ENCODE assay signal across 8 mouse cellular contexts in the genomic region with DNA sequence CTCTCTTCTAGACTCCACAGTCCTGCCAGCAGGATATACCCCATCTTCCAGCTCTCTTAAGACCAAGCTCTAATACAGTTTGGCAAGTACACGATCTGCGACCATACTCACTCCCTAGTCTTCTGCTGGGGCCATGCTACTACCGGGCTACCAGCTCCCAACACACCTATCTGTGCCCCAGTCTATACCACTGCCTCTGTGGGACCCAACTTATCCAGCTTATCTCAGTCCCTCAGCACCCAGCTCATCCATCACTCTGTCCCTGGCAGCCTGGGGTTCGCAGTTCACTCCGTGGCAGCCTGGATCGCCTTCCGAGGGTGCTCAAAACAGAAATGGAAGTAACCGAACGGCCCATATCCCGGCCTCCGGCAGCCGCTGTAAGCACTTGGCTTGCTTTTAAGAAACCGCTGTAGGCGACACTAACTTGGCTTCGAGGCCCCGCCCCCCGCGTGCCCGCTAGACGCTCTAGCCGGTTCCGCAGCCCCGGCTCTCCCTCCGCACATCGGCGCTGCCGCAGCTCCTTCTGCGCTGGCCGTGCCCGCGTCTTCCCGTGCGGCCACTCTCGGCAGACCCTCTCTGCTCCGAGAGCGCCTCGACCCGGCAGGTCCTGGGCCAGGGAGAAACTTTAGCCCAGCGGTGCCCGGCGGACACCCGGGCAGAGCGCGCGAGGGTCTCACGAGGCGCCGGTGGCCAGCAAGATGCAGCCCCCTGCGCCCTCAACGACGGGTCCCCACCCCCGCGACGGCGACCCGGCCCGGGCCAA. TPM values are rescaled to one million over a fixed set of nuclear protein-coding genes. Genes with fewer than 3 reads are reported as not detected.
DNase-seq lines count a peak whose midpoint lies in the region; ATAC-seq lines count a peak whose summit lies in the region.

No protein-coding gene starts in this region.

- H3K27me3 ChIP-seq in forebrain, embryonic 15.5 days = no peaks in the 10 kb centered on the region
- no peaks in the 10 kb centered on the region for H3K27me3 ChIP-seq in hindbrain, embryonic 10.5 days (ENCODE audit: insufficient read depth, poor library complexity, severe bottlenecking)
- H3K27me3 ChIP-seq in limb, embryonic 10.5 days (ENCODE audit: low read depth, poor library complexity, severe bottlenecking) = no peaks in the 10 kb centered on the region
- H3K27me3 ChIP-seq in midbrain, embryonic 10.5 days (ENCODE audit: low read depth, poor library complexity, severe bottlenecking) = no peaks in the 10 kb centered on the region

- peak; percentile 52 for DNase-seq in cerebellum, adult 11 months
- DNase-seq in cerebellum, adult 8-10 months = no peak
- peak; percentile 69 for DNase-seq in hindbrain, embryonic 10.5 days (ENCODE audit: low spot score)
- peak; percentile 74 for DNase-seq in limb, embryonic 10.5 days (ENCODE audit: low spot score)
- peak; percentile 69 for DNase-seq in midbrain, embryonic 10.5 days (ENCODE audit: low spot score)
- peak; percentile 64 to 72 for DNase-seq in spleen, postnatal 14 days (ENCODE audit: low spot score in 2 of 2)

- peak overlapping the region; percentile 78 for H3K9ac ChIP-seq in forebrain, embryonic 15.5 days (replicated peaks)

- H3K4me3 ChIP-seq in brown adipose tissue, adult 24 weeks (ENCODE audit: insufficient read depth, low read depth, low read length) = peak overlapping the region; percentile 87
- peak overlapping the region; percentile 95 for H3K4me3 ChIP-seq in forebrain, embryonic 15.5 days
- peak overlapping the region; percentile 90 for H3K4me3 ChIP-seq in hindbrain, embryonic 10.5 days
- H3K4me3 ChIP-seq in limb, embryonic 10.5 days = peak overlapping the region; percentile 95
- H3K4me3 ChIP-seq in midbrain, embryonic 10.5 days = peak overlapping the region; percentile 90

- H3K4me2 ChIP-seq in forebrain, embryonic 15.5 days (replicated peaks) = peak overlapping the region; percentile 91

- H3K4me1 ChIP-seq in brown adipose tissue, adult 24 weeks (ENCODE audit: control insufficient read depth, insufficient read depth, insufficient read length, low read length) = peaks cover 9% of the 10 kb centered on the region
- H3K4me1 ChIP-seq in forebrain, embryonic 15.5 days = peaks cover 28% of the 10 kb centered on the region
- peaks cover 29% of the 10 kb centered on the region for H3K4me1 ChIP-seq in hindbrain, embryonic 10.5 days (replicated peaks)
- H3K4me1 ChIP-seq in limb, embryonic 10.5 days = peaks cover 29% of the 10 kb centered on the region
- peaks cover 23% of the 10 kb centered on the region for H3K4me1 ChIP-seq in midbrain, embryonic 10.5 days

- WGBS in forebrain, embryonic 15.5 days = under 1% methylated on average over 57 of the region's 57 CpGs
- 1% methylated on average over 57 of the region's 57 CpGs for whole genome bisulfite sequencing in hindbrain, embryonic 10.5 days
- WGBS in limb, embryonic 10.5 days = 2% methylated on average over 57 of the region's 57 CpGs
- WGBS in midbrain, embryonic 10.5 days = under 1% methylated on average over 56 of the region's 57 CpGs

- H3K36me3 ChIP-seq in forebrain, embryonic 15.5 days = peaks cover 25% of the 10 kb centered on the region
- H3K36me3 ChIP-seq in hindbrain, embryonic 10.5 days = peaks cover 40% of the 10 kb centered on the region
- peaks cover 36% of the 10 kb centered on the region for H3K36me3 ChIP-seq in limb, embryonic 10.5 days
- H3K36me3 ChIP-seq in midbrain, embryonic 10.5 days = peaks cover 37% of the 10 kb centered on the region

- H3K27ac ChIP-seq in brown adipose tissue, adult 24 weeks (replicated peaks; ENCODE audit: low read depth, low read length) = peak overlapping the region; percentile 43
- H3K27ac ChIP-seq in forebrain, embryonic 15.5 days (replicated peaks) = peak overlapping the region; percentile 86
- H3K27ac ChIP-seq in hindbrain, embryonic 10.5 days = peak overlapping the region; percentile 90
- H3K27ac ChIP-seq in limb, embryonic 10.5 days = peak overlapping the region; percentile 88
- peak overlapping the region; percentile 88 for H3K27ac ChIP-seq in midbrain, embryonic 10.5 days (replicated peaks)

- ATAC-seq in forebrain, embryonic 15.5 days (replicated peaks) = no peak; the same call in none of the 2 replicates

- H3K9me3 ChIP-seq in forebrain, embryonic 15.5 days = no peaks in the 10 kb centered on the region
- H3K9me3 ChIP-seq in hindbrain, embryonic 10.5 days = no peaks in the 10 kb centered on the region
- no peaks in the 10 kb centered on the region for H3K9me3 ChIP-seq in limb, embryonic 10.5 days (replicated peaks)
- no peaks in the 10 kb centered on the region for H3K9me3 ChIP-seq in midbrain, embryonic 10.5 days (replicated peaks)

RNA-seq across cellular contexts. Expression of a gene that starts 0.9 kb away (rescaled TPM):
- polyA plus RNA-seq in brown adipose tissue, adult 24 weeks (2012; ENCODE audit: insufficient read depth, insufficient read length, missing spikeins) = 89.6 and 106 TPM in 2 replicates
- 157 and 161 TPM in 2 replicates for polyA plus RNA-seq in forebrain, embryonic 15.5 days (2015; fragmentation: Nextera tagmentation; extraction: Ambion mirVana)
- polyA plus RNA-seq in hindbrain, embryonic 10.5 days (2016; fragmentation: Nextera tagmentation; extraction: Ambion mirVana) = 115 and 125 TPM in 2 replicates
- 104 and 109 TPM in 2 replicates for polyA plus RNA-seq in limb, embryonic 10.5 days (2016; fragmentation: Nextera tagmentation; extraction: Ambion mirVana)
- polyA plus RNA-seq in midbrain, embryonic 10.5 days (2016; fragmentation: Nextera tagmentation; extraction: Ambion mirVana) = 120 and 127 TPM in 2 replicates

RNA-seq across cellular contexts. Expression of a gene that starts 17.7 kb away (rescaled TPM):
- 3.6 and 4.5 TPM in 2 replicates for polyA plus RNA-seq in brown adipose tissue, adult 24 weeks (2012; ENCODE audit: insufficient read depth, insufficient read length, missing spikeins)
- 11.8 and 27.5 TPM in 2 replicates for polyA plus RNA-seq in forebrain, embryonic 15.5 days (2015; fragmentation: Nextera tagmentation; extraction: Ambion mirVana)
- 8.6 and 10.3 TPM in 2 replicates for polyA plus RNA-seq in hindbrain, embryonic 10.5 days (2016; fragmentation: Nextera tagmentation; extraction: Ambion mirVana)
- 10.9 and 13.4 TPM in 2 replicates for polyA plus RNA-seq in limb, embryonic 10.5 days (2016; fragmentation: Nextera tagmentation; extraction: Ambion mirVana)
- 8.4 and 8.6 TPM in 2 replicates for polyA plus RNA-seq in midbrain, embryonic 10.5 days (2016; fragmentation: Nextera tagmentation; extraction: Ambion mirVana)

RNA-seq across cellular contexts. Expression of a gene that starts 23.5 kb away (rescaled TPM):
- not detected in 2 replicates for polyA plus RNA-seq in brown adipose tissue, adult 24 weeks (2012; ENCODE audit: insufficient read depth, insufficient read length, missing spikeins)
- 5.1 and 6.8 TPM in 2 replicates for polyA plus RNA-seq in forebrain, embryonic 15.5 days (2015; fragmentation: Nextera tagmentation; extraction: Ambion mirVana)
- polyA plus RNA-seq in hindbrain, embryonic 10.5 days (2016; fragmentation: Nextera tagmentation; extraction: Ambion mirVana) = 19.3 and 25.9 TPM in 2 replicates
- 21.9 and 29.6 TPM in 2 replicates for polyA plus RNA-seq in limb, embryonic 10.5 days (2016; fragmentation: Nextera tagmentation; extraction: Ambion mirVana)
- 25.5 and 28.6 TPM in 2 replicates for polyA plus RNA-seq in midbrain, embryonic 10.5 days (2016; fragmentation: Nextera tagmentation; extraction: Ambion mirVana)

RNA-seq across cellular contexts. Expression of a gene that starts 37.8 kb away (rescaled TPM):
- polyA plus RNA-seq in brown adipose tissue, adult 24 weeks (2012; ENCODE audit: insufficient read depth, insufficient read length, missing spikeins) = 5.9 and 7.6 TPM in 2 replicates
- 10.8 and 12.3 TPM in 2 replicates for polyA plus RNA-seq in forebrain, embryonic 15.5 days (2015; fragmentation: Nextera tagmentation; extraction: Ambion mirVana)
- 3.1 and 4.3 TPM in 2 replicates for polyA plus RNA-seq in hindbrain, embryonic 10.5 days (2016; fragmentation: Nextera tagmentation; extraction: Ambion mirVana)
- 1.2 TPM in 2 replicates for polyA plus RNA-seq in limb, embryonic 10.5 days (2016; fragmentation: Nextera tagmentation; extraction: Ambion mirVana)
- 3.5 and 3.6 TPM in 2 replicates for polyA plus RNA-seq in midbrain, embryonic 10.5 days (2016; fragmentation: Nextera tagmentation; extraction: Ambion mirVana)
